Mouse (Mus musculus) layer of hippocampus, adult 9-11 months (tissue): ENCODE data around the gene Sppl3.
A peak's percentile ranks its signal among the peaks of the same experiment; 100 is the strongest.

Experiments used
- DNase-seq: peaks from one replicate; pipeline ENCODE4 v3.0.0; 2022

The Sppl3 gene

GRCm38 (mm10) chr5:115000503-115000902 lies 10.4 kb upstream of the Sppl3 start:
- DNase-seq = no peak

- DNase-seq = no peak
These were observed 9.5 kb upstream of the Sppl3 start for GRCm38 (mm10) chr5:115001464-115001863.

GRCm38 (mm10) chr5:115002781-115003180 lies 8.2 kb upstream of the Sppl3 start:
- no peak for DNase-seq

GRCm38 (mm10) chr5:115003224-115003873 lies 7.6 kb upstream of the Sppl3 start:
- DNase-seq = no peak

- no peak for DNase-seq
These were observed 3.2 kb upstream of the Sppl3 start for GRCm38 (mm10) chr5:115007768-115008167.

- no peak for DNase-seq
These were observed 2.6 kb upstream of the Sppl3 start for GRCm38 (mm10) chr5:115008307-115008706.

- no peak for DNase-seq
These were observed 1.8 kb upstream of the Sppl3 start for GRCm38 (mm10) chr5:115009143-115009542.

GRCm38 (mm10) chr5:115009961-115010360 lies 976 bp upstream of the Sppl3 start:
- no peak for DNase-seq

- DNase-seq = no peak
These were observed 231 bp downstream of the Sppl3 start for GRCm38 (mm10) chr5:115011217-115011518.

- DNase-seq = peak; percentile 27
These were observed 753 bp downstream of the Sppl3 start for GRCm38 (mm10) chr5:115011519-115012261.

GRCm38 (mm10) chr5:115013436-115013835 lies 2.5 kb downstream of the Sppl3 start:
- no peak for DNase-seq

GRCm38 (mm10) chr5:115014570-115014969 lies 3.6 kb downstream of the Sppl3 start:
- no peak for DNase-seq

- DNase-seq = no peak
These were observed 4.2 kb downstream of the Sppl3 start for GRCm38 (mm10) chr5:115015121-115015520.

GRCm38 (mm10) chr5:115018270-115018669 lies 7.3 kb downstream of the Sppl3 start:
- no peak for DNase-seq

GRCm38 (mm10) chr5:115018813-115019212 lies 7.9 kb downstream of the Sppl3 start:
- DNase-seq = no peak

- DNase-seq = no peak
These were observed 11.1 kb downstream of the Sppl3 start for GRCm38 (mm10) chr5:115022021-115022420.

- DNase-seq = no peak
These were observed 15.2 kb downstream of the Sppl3 start for GRCm38 (mm10) chr5:115026170-115026569.

- DNase-seq = no peak
These were observed 16.2 kb downstream of the Sppl3 start for GRCm38 (mm10) chr5:115027109-115027508.

- DNase-seq = no peak
These were observed 18.0 kb downstream of the Sppl3 start for GRCm38 (mm10) chr5:115028920-115029319.

GRCm38 (mm10) chr5:115029509-115029908 lies 18.6 kb downstream of the Sppl3 start:
- no peak for DNase-seq

GRCm38 (mm10) chr5:115031576-115031975 lies 20.6 kb downstream of the Sppl3 start:
- DNase-seq = no peak

GRCm38 (mm10) chr5:115032620-115033019 lies 21.7 kb downstream of the Sppl3 start:
- DNase-seq = no peak

- no peak for DNase-seq
These were observed 24.3 kb downstream of the Sppl3 start for GRCm38 (mm10) chr5:115035217-115035616.

- DNase-seq = no peak
These were observed 26.2 kb downstream of the Sppl3 start for GRCm38 (mm10) chr5:115037099-115037498.

- peak; percentile 21 for DNase-seq
These were observed 29.8 kb downstream of the Sppl3 start for GRCm38 (mm10) chr5:115040756-115041155.
